Mouse (Mus musculus): ENCODE data around the gene Itga4. TPM values are rescaled to one million over a fixed set of nuclear protein-coding genes. Genes with fewer than 3 reads are reported as not detected.

The Itga4 gene
- polyA plus RNA-seq, 1 experiment = 6.0 TPM

GRCm38 (mm10) chr2:79257411-79257810 lies 2.2 kb downstream of the Itga4 start:
- TF ChIP-seq CTCF (IDR thresholded peaks at IDR 0.05; ENCODE audit: extremely low read depth, insufficient read depth, low read length) (no peak), POLR2A (IDR thresholded peaks at IDR 0.05; ENCODE audit: extremely low read depth, insufficient read depth, low read length) (no peak)
- Histone ChIP-seq H3K4me3 (ENCODE audit: insufficient read depth, low read length) (no peak overlapping the region), H3K4me1 (ENCODE audit: control insufficient read depth, insufficient read depth, low read length) (no peaks in the 10 kb centered on the region), H3K27ac (ENCODE audit: insufficient read depth, low read length) (no peak overlapping the region)

- TF ChIP-seq CTCF (IDR thresholded peaks at IDR 0.05; ENCODE audit: extremely low read depth, insufficient read depth, low read length) (no peak), POLR2A (IDR thresholded peaks at IDR 0.05; ENCODE audit: extremely low read depth, insufficient read depth, low read length) (no peak)
- Histone ChIP-seq H3K4me1 (ENCODE audit: control insufficient read depth, insufficient read depth, low read length) (no peaks in the 10 kb centered on the region), H3K27ac (ENCODE audit: insufficient read depth, low read length) (no peak overlapping the region), H3K4me3 (ENCODE audit: insufficient read depth, low read length) (no peak overlapping the region)
Observed at GRCm38 (mm10) chr2:79259326-79259725, 4.1 kb downstream of the Itga4 start.

DNA sequence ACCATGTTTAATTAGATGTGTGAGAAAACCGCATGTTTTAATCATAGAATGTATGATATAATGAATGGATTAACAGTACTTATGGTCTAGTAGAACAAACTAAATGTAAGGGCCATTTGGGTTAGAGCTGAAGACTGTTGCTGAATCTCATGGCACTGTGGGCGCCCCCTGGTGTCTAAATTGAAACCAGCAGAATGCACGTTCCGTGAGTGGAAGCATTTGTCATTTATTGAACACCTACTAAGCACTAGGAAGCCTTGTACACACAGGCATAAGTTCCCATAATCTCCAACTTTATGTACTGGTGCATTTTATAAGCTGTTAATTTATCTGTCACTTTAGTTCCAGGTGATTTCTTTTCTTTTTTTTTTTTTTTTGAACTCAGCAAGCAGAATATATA lies 10.4 kb downstream of the Itga4 start:
- H3K27ac ChIP-seq (ENCODE audit: insufficient read depth, low read length) = no peak overlapping the region
- no peak overlapping the region for H3K4me3 ChIP-seq (ENCODE audit: insufficient read depth, low read length)
- H3K4me1 ChIP-seq (ENCODE audit: control insufficient read depth, insufficient read depth, low read length) = no peaks in the 10 kb centered on the region
- TF ChIP-seq POLR2A (IDR thresholded peaks at IDR 0.05; ENCODE audit: extremely low read depth, insufficient read depth, low read length) (no peak), CTCF (IDR thresholded peaks at IDR 0.05; ENCODE audit: extremely low read depth, insufficient read depth, low read length) (peak; percentile 62)

DNA sequence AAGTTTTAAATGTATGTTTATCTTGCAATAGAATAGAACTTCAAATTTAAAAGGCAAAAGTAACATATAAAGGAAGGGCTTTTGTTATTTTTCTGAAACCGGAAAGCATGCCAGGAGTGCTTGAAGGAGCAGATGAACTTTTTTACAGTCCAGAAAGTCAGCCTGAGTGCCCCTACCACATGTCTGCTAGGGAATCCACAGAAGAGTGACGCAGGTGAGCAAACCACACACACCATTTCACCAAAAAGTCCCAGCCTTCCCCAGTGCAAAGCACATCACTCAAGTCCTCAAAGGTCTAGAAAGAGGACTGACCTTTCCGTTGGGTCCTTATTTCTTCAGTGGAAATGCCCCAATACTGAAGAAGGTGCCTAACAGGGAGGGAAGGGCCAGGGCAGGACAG lies 11.3 kb downstream of the Itga4 start:
- Histone ChIP-seq H3K4me3 (ENCODE audit: insufficient read depth, low read length) (no peak overlapping the region), H3K4me1 (ENCODE audit: control insufficient read depth, insufficient read depth, low read length) (no peaks in the 10 kb centered on the region), H3K27ac (ENCODE audit: insufficient read depth, low read length) (no peak overlapping the region)
- TF ChIP-seq POLR2A (IDR thresholded peaks at IDR 0.05; ENCODE audit: extremely low read depth, insufficient read depth, low read length) = no peak
- TF ChIP-seq CTCF (IDR thresholded peaks at IDR 0.05; ENCODE audit: extremely low read depth, insufficient read depth, low read length) = no peak

DNA sequence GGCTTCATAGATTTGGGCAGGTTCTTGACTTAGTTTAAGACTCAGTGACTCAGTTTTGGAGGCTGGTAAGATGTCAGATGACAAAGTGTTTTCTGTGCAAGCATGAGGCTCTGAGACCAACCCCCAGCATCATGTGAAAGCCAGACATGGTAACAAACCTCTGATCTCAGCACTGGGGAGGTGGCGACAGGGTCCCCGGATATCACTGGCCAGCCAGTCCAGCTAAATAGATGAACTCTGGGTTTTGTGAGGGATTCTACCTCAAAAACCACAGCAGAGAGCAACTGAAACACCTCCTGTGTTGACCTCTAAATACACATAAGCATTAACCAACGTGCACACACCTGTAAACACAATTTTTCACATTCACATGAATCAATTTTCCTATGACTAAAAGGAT lies 12.0 kb downstream of the Itga4 start:
- Histone ChIP-seq H3K27ac (ENCODE audit: insufficient read depth, low read length) (no peak overlapping the region), H3K4me1 (ENCODE audit: control insufficient read depth, insufficient read depth, low read length) (no peaks in the 10 kb centered on the region), H3K4me3 (ENCODE audit: insufficient read depth, low read length) (no peak overlapping the region)
- TF ChIP-seq POLR2A (IDR thresholded peaks at IDR 0.05; ENCODE audit: extremely low read depth, insufficient read depth, low read length) (no peak), CTCF (IDR thresholded peaks at IDR 0.05; ENCODE audit: extremely low read depth, insufficient read depth, low read length) (no peak)

GRCm38 (mm10) chr2:79268863-79269262 lies 13.6 kb downstream of the Itga4 start:
- no peak overlapping the region for H3K4me3 ChIP-seq (ENCODE audit: insufficient read depth, low read length)
- no peak overlapping the region for H3K27ac ChIP-seq (ENCODE audit: insufficient read depth, low read length)
- no peaks in the 10 kb centered on the region for H3K4me1 ChIP-seq (ENCODE audit: control insufficient read depth, insufficient read depth, low read length)
- no peak for TF ChIP-seq CTCF (IDR thresholded peaks at IDR 0.05; ENCODE audit: extremely low read depth, insufficient read depth, low read length)
- TF ChIP-seq POLR2A (IDR thresholded peaks at IDR 0.05; ENCODE audit: extremely low read depth, insufficient read depth, low read length) = no peak

DNA sequence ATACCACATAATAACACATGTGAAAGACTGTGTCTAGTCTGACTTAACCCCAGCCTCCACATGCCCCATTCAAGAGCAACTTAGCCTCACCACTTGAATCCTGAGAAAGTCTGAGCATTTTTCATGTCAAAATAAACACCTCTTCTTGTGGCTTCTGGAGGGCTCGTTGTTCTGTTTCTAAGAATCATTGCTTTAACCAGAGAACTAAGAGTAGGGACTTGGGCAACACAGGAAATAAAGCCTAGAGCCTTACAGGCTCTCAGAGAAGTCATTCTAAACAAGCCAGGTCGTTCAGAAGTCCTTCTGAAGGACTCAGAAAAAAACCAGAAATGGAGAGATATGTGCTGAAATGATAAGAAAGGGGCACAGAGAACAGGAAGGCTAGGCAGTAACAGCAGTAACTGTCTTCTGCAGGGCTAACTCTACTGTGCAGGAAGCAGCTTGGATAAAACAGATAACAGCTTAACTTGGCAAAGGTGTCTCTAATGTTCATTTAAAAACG lies 14.9 kb downstream of the Itga4 start:
- TF ChIP-seq CTCF (IDR thresholded peaks at IDR 0.05; ENCODE audit: extremely low read depth, insufficient read depth, low read length) = no peak
- no peak for TF ChIP-seq POLR2A (IDR thresholded peaks at IDR 0.05; ENCODE audit: extremely low read depth, insufficient read depth, low read length)

DNA sequence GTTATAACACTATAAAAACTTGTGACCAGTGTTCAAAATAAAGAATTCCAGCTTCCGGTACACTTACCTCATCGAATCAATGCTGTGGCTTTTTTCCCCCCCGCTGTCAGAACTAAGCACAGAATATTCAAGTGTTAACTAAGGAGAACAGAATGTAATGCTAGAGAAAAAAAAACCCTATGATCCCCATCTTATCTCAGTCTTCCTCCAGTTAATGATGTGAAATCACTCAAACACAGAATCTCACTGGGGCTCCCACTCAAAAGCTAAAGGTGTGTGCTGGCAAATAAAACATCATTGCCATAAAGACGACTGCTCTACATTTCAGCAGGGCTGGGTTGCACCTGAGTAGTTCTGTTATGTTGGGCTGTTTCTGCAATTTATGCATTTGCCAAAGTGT lies 16.6 kb downstream of the Itga4 start:
- no peak overlapping the region for H3K4me3 ChIP-seq (ENCODE audit: insufficient read depth, low read length)
- TF ChIP-seq POLR2A (IDR thresholded peaks at IDR 0.05; ENCODE audit: extremely low read depth, insufficient read depth, low read length) (no peak), CTCF (IDR thresholded peaks at IDR 0.05; ENCODE audit: extremely low read depth, insufficient read depth, low read length) (no peak)
- H3K27ac ChIP-seq (ENCODE audit: insufficient read depth, low read length) = no peak overlapping the region

More for the DNA sequence above, 14.9 kb downstream of the Itga4 start:
- Histone ChIP-seq H3K27ac (ENCODE audit: insufficient read depth, low read length) (no peak overlapping the region), H3K4me1 (ENCODE audit: control insufficient read depth, insufficient read depth, low read length) (no peaks in the 10 kb centered on the region), H3K4me3 (ENCODE audit: insufficient read depth, low read length) (no peak overlapping the region)

GRCm38 (mm10) chr2:79278581-79278980 lies 23.4 kb downstream of the Itga4 start:
- Histone ChIP-seq H3K27ac (ENCODE audit: insufficient read depth, low read length) (no peak overlapping the region), H3K4me1 (ENCODE audit: control insufficient read depth, insufficient read depth, low read length) (no peaks in the 10 kb centered on the region), H3K4me3 (ENCODE audit: insufficient read depth, low read length) (no peak overlapping the region)
- TF ChIP-seq CTCF (IDR thresholded peaks at IDR 0.05; ENCODE audit: extremely low read depth, insufficient read depth, low read length) (no peak), POLR2A (IDR thresholded peaks at IDR 0.05; ENCODE audit: extremely low read depth, insufficient read depth, low read length) (no peak)

More for the DNA sequence above, 16.6 kb downstream of the Itga4 start:
- no peaks in the 10 kb centered on the region for H3K4me1 ChIP-seq (ENCODE audit: control insufficient read depth, insufficient read depth, low read length)

DNA sequence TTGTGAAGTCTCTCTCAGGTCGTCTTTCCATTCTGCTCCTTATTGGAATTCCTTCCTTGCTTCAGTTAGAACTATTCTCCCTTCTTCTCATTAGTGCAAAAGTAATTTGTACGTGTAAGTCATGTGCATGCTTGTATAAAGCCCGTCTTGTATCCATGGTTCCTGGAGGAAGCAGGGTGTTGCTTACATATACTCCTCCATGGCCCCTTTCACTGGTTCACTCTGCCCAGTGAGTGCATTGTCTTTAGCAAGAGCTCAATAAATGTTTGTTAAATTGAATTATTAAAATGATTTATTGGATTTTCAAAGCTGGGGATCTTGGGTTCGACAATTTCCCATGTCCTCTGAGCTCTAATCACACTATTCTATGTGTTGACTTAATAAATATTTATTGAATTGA lies 29.0 kb downstream of the Itga4 start:
- Histone ChIP-seq H3K4me1 (ENCODE audit: control insufficient read depth, insufficient read depth, low read length) (no peaks in the 10 kb centered on the region), H3K4me3 (ENCODE audit: insufficient read depth, low read length) (no peak overlapping the region), H3K27ac (ENCODE audit: insufficient read depth, low read length) (no peak overlapping the region)
- TF ChIP-seq POLR2A (IDR thresholded peaks at IDR 0.05; ENCODE audit: extremely low read depth, insufficient read depth, low read length) (no peak), CTCF (IDR thresholded peaks at IDR 0.05; ENCODE audit: extremely low read depth, insufficient read depth, low read length) (no peak)
